Mouse (Mus musculus) MEL (cell line): ENCODE data around the gene Angptl2.

Source experiments
- CTCF ChIP-seq, 3 experiments: IDR thresholded peaks in 2 of 3; conservative IDR thresholded peaks in 1 of 3; 2 replicates each; pipeline ENCODE4 v1.5.1; 2011 to 2012; ENCODE audit warnings: low read length in 3 of 3, low read depth in 2 of 3, mild to moderate bottlenecking in 2 of 3, improper control_type of control experiment in 1 of 3, inconsistent platforms in 1 of 3, mixed read lengths in 1 of 3, moderate library complexity in 1 of 3; ENCODE audit not compliant: control insufficient read depth in 1 of 3, insufficient read depth in 1 of 3, poor library complexity in 1 of 3, severe bottlenecking in 1 of 3
- EP300 ChIP-seq, 2 experiments: IDR thresholded peaks; 2 replicates each; pipeline ENCODE4 v1.6.1; 2011; ENCODE audit warnings: improper control_type of control experiment in 2 of 2, low read length in 2 of 2, low read depth in 1 of 2, mild to moderate bottlenecking in 1 of 2
- GATA1 ChIP-seq: IDR thresholded peaks from 2 replicates; pipeline ENCODE4 v1.6.1; 2011; ENCODE audit warnings: low read depth, low read length, improper control_type of control experiment
- JUND ChIP-seq: IDR thresholded peaks from 2 replicates; pipeline ENCODE4 v1.6.1; 2011; ENCODE audit warnings: low read depth, mild to moderate bottlenecking, improper control_type of control experiment, low read length
- MAX ChIP-seq: IDR thresholded peaks from 2 replicates; pipeline ENCODE4 v1.6.1; 2011; ENCODE audit warnings: low read length, improper control_type of control experiment
- POLR2A ChIP-seq, 2 experiments: IDR thresholded peaks; 2 replicates each; pipeline ENCODE4 v1.6.1; 2011 to 2012; ENCODE audit warnings: low read length in 2 of 2, mild to moderate bottlenecking in 2 of 2, control low read depth in 1 of 2, improper control_type of control experiment in 1 of 2, low read depth in 1 of 2, moderate library complexity in 1 of 2; ENCODE audit not compliant: control insufficient read depth in 1 of 2, insufficient read depth in 1 of 2, poor library complexity in 1 of 2
- RAD21 ChIP-seq: IDR thresholded peaks from 2 replicates; pipeline ENCODE4 v1.6.1; 2011; ENCODE audit warnings: mild to moderate bottlenecking, low read depth, low read length, improper control_type of control experiment
- RCOR1 ChIP-seq: IDR thresholded peaks from 2 replicates; pipeline ENCODE4 v1.6.1; 2012; ENCODE audit warnings: low read depth, mild to moderate bottlenecking, inconsistent platforms, low read length, improper control_type of control experiment
- TAL1 ChIP-seq: IDR thresholded peaks from 2 replicates; pipeline ENCODE4 v1.6.1; 2012; ENCODE audit warnings: mild to moderate bottlenecking, inconsistent platforms, low read length, moderate library complexity, mixed read lengths
- TBP ChIP-seq: IDR thresholded peaks from 2 replicates; pipeline ENCODE4 v1.8.0; 2011; ENCODE audit warnings: low read depth, low read length, improper control_type of control experiment
- USF1 ChIP-seq: IDR thresholded peaks from 2 replicates; pipeline ENCODE4 v1.6.1; 2014; ENCODE audit warnings: low read depth, mild to moderate bottlenecking, inconsistent platforms, low read length, improper control_type of control experiment, moderate library complexity
- USF2 ChIP-seq, 2 experiments: IDR thresholded peaks; 2 replicates each; pipeline ENCODE4 v1.6.1; 2011 to 2012; ENCODE audit warnings: improper control_type of control experiment in 2 of 2, low read length in 2 of 2, borderline replicate concordance in 1 of 2, inconsistent platforms in 1 of 2, low read depth in 1 of 2, mild to moderate bottlenecking in 1 of 2; ENCODE audit not compliant: insufficient read depth in 1 of 2
- ZNF384 ChIP-seq: IDR thresholded peaks from 2 replicates; pipeline ENCODE4 v1.6.1; 2012; ENCODE audit warnings: low read depth, mild to moderate bottlenecking, inconsistent platforms, low read length, improper control_type of control experiment

- TF ChIP-seq GATA1: no peak
- TF ChIP-seq EP300 (IDR thresholded peaks at IDR 0.05; ENCODE audit: low read depth in 1 of 2, low read length in 2 of 2): no peak
- no peak for TF ChIP-seq USF1
- TF ChIP-seq TAL1: no peak
- TF ChIP-seq RCOR1: no peak
- no peak for TF ChIP-seq CTCF (IDR thresholded peaks at IDR 0.05 in 2 of 3, conservative IDR thresholded peaks at IDR 0.05 in 1 of 3; ENCODE audit: control insufficient read depth in 1 of 3, insufficient read depth in 1 of 3, low read depth in 2 of 3, low read length in 3 of 3, poor library complexity in 1 of 3, severe bottlenecking in 1 of 3)
- no peak for TF ChIP-seq RAD21
- no peak for TF ChIP-seq USF2 (IDR thresholded peaks at IDR 0.05; ENCODE audit: borderline replicate concordance in 1 of 2, insufficient read depth in 1 of 2, low read depth in 1 of 2, low read length in 2 of 2)
- no peak for TF ChIP-seq ZNF384
- TF ChIP-seq JUND: no peak
- no peak for TF ChIP-seq POLR2A (IDR thresholded peaks at IDR 0.05; ENCODE audit: control insufficient read depth in 1 of 2, insufficient read depth in 1 of 2, low read depth in 1 of 2, low read length in 2 of 2, poor library complexity in 1 of 2)
- TF ChIP-seq MAX: no peak
- no peak for TF ChIP-seq TBP
Observed at GRCm38 (mm10) chr2:33207069-33207468, 8.8 kb upstream of the Angptl2 start.
